Mouse (Mus musculus) cerebellum, adult 2 months (tissue): ENCODE results near the gene Gm5751.
A peak's percentile ranks its signal among the peaks of the same experiment; 100 is the strongest.

Experiments
- CTCF ChIP-seq: fragments of 200-500 bp; IDR thresholded peaks from 2 replicates; pipeline ENCODE4 v1.5.1; 2011; ENCODE audit warnings: low read depth, mild to moderate bottlenecking, control low read depth, low read length, moderate library complexity, borderline replicate concordance; ENCODE audit not compliant: insufficient read depth
- POLR2A ChIP-seq: fragments of 200-500 bp; IDR thresholded peaks from 2 replicates; pipeline ENCODE4 v1.6.1; 2011; ENCODE audit warnings: low read length, control low read depth, borderline replicate concordance; ENCODE audit not compliant: insufficient read depth

DNA sequence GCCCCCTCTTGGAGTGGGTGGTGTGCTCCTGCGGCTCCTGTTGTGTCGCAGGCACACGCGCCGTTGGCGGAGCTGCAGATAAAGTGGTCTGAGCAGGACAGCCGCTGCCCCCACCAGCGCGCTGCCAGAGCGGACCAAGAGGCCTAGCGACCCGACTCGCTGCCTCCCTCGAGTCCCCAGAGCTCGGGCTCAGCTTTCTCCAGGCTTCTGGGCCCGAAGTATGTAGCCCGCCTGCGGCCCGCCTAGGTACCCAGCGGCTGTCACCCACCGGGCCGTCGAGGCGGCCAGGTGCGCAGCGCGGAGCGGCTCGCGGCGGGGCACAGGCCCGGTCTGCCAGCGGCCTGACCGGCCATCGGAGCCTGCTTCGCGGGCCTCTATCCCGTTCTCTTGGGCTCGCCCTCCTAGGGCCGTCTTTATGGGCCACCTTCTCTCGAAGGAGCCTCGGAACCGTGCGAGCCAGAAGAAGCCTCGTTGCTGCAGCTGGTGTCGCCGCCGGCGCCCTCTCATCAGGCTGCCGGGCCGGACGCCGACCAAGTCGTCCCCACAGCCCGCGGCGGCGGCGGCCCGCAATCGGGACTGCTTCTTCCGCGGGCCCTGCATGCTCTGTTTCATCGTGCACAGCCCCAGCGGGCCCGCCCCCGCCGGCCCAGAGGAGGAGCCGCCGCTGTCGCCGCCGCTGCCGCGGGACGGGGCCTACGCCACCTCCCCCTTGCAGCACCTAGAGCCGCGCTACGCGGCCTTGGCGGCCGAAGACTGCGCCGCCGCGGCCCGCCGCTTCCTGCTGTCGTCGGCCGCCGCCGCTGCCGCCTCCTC is 18.5 kb downstream of the Gm5751 start, which contains the start of gene B630019K06Rik:
- TF ChIP-seq CTCF (no peak), POLR2A (0 out of 2 replicates have a peak, but pooled peaks have one; percentile 26)
